Mouse (Mus musculus) fat pad, adult 2 months (tissue): Measurements from ENCODE around the gene Agps.
"Not testable (repeated sequence)": the region's sequence is repeated elsewhere in the genome, so short reads cannot be mapped to it uniquely, and the experiment has no call there.

Experiments
- DNase-seq: peaks from one replicate; pipeline ENCODE4 v3.0.0-alpha.2; 2011; ENCODE audit warnings: low read depth, low spot score; ENCODE audit errors: extremely low read depth

The Agps gene

DNA sequence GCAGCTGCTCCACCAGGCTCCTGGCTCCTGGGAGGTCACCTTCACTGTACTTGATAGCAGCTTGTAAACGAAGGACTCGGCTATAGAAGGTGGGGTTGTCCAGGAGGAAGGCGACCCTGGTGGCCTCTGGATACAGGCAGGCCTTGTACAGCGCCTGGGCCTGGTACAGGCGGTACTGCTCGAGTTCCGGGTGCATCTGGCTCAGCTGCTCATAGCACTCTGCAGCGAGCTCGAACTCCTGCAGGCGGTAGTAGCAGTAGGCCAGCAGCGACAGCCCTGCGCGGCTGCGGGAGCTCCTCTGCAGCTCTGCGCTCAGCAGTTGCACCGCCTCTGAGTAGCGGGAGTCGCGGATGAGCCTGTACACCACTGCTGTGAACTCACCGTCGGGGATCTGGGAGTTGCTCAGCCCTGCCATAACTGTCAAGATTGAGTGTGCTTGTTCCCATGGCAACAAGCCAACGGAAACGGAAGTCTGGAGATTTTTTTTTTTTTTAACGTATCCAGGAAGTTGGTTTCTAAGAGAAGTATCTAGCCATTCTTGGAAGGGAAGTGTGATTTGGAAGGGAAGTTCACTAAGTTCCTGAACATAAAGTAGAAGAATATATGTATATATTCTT is 145.9 kb downstream of the Agps start, which contains the start of gene Ttc30a2:
Gene Ttc30a2 (minus strand): TSS at position 419 of the 617 bp plus-strand sequence.
- not testable (repeated sequence) for DNase-seq
